Mouse (Mus musculus) liver, embryonic 12.5 days (tissue): Measurements from ENCODE around the gene Gm21905. TPM values are rescaled to one million over a fixed set of nuclear protein-coding genes. Genes with fewer than 3 reads are reported as not detected.

Experiments
- ATAC-seq: fragments of 200-750 bp; cut with Nextera tagmentation; 2 replicates; pipeline ENCODE4 v1.8.0; 2017; ENCODE audit warnings: moderate number of reproducible peaks, mild to moderate bottlenecking, moderate library complexity
- H3K27ac ChIP-seq: fragments of 300-500 bp; sonication (generic); 2 replicates; pipeline ENCODE4 v1.5.1; 2016; ENCODE audit warnings: mild to moderate bottlenecking
- H3K27me3 ChIP-seq: fragments of 300-500 bp; sonication (generic); replicated peaks from 2 replicates; pipeline ENCODE4 v1.6.1; 2016; ENCODE audit warnings: mild to moderate bottlenecking, moderate library complexity
- H3K36me3 ChIP-seq: fragments of 300-500 bp; sonication (generic); 2 replicates; pipeline ENCODE4 v1.6.1; 2016; ENCODE audit warnings: mild to moderate bottlenecking, moderate library complexity
- H3K4me1 ChIP-seq: fragments of 300-500 bp; sonication (generic); 2 replicates; pipeline ENCODE4 v1.6.1; 2016
- H3K4me2 ChIP-seq: fragments of 300-500 bp; sonication (generic); 2 replicates; pipeline ENCODE4 v1.6.1; 2016; ENCODE audit warnings: mild to moderate bottlenecking, moderate library complexity
- H3K4me3 ChIP-seq: fragments of 300-500 bp; sonication (generic); 2 replicates; pipeline ENCODE4 v1.5.1; 2016; ENCODE audit warnings: mild to moderate bottlenecking, moderate library complexity
- H3K9ac ChIP-seq: fragments of 300-500 bp; sonication (generic); 2 replicates; pipeline ENCODE4 v1.6.1; 2016; ENCODE audit warnings: mild to moderate bottlenecking, moderate library complexity
- H3K9me3 ChIP-seq: fragments of 300-500 bp; sonication (generic); replicated peaks from 2 replicates; pipeline ENCODE4 v1.6.1; 2016; ENCODE audit warnings: mild to moderate bottlenecking, moderate library complexity
- whole genome bisulfite sequencing: fragments of 180-500 bp; shearing (Covaris S2); methylation state at CpG from one replicate; pipeline ENCODE4 v1.1.7; 2016; ENCODE audit not compliant: insufficient replicate concordance; 5-methylcytosine and 5-hydroxymethylcytosine counted together
- polyA plus RNA-seq: library from polyadenylated mRNA; unstranded; fragments of >200 nt; fragmentation: Nextera tagmentation; extraction: Ambion mirVana; gene quantifications from 2 replicates; pipeline ENCODE4 v1.2.1, GENCODE M21; 2016

Gm21905 gene
- not detected in 2 replicates for polyA plus RNA-seq

DNA sequence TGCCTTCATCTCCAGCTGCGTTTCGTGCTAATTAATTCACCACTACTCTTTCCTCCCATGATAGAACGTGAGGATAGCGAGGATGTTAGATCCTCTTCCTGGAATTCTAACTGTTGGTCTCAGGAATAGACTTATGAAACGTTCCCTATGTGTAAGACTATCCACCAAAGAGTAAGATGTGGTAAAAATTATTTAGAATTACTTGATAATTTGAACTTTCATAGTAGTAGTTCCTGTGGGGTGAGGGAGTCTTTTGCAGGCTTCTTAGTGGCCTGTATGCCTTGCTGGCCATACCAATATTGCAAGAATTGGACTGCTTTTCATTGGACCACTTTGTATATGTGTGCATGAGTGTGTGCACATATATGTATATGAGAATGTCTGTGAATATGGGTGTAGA, at the start of gene Gm21905:
Gm21905 (minus strand) TSS at position 101 of the 400 bp plus-strand sequence.
- no peak within 1 kb of the TSS for H3K4me3 ChIP-seq
- H3K27ac ChIP-seq = no peak within 1 kb of the TSS
- H3K36me3 ChIP-seq = no peaks in the 10 kb centered on the region
- no peak within 1 kb of the TSS for H3K9ac ChIP-seq
- H3K4me1 ChIP-seq = no peaks in the 10 kb centered on the region
- WGBS = 66% methylated on average over 5 of the region's 5 CpGs
- H3K9me3 ChIP-seq = no peaks in the 10 kb centered on the region
- H3K4me2 ChIP-seq = no peak within 1 kb of the TSS
- no peak for ATAC-seq
- no peaks in the 10 kb centered on the region for H3K27me3 ChIP-seq

DNA sequence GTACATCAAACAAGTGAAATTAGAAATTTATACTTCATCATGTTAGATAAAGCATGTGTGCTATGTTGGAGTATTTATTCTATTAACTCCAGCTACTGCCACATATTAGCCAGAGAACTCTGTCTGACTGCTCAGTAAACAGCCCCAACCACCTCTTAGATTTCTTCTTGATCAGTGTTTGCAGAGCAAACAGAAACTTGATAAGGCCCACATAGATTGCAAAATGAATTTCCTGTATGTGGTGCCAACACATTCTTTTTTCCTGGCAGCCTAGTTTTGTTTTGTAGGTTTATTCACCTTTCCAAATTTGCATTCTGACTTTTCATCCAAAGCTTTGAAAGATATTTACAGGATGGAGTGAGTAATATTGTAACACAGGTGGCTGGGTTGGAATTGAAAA, 44.2 kb upstream of the Gm21905 start:
- Histone ChIP-seq H3K9me3 (no peaks in the 10 kb centered on the region), H3K4me3 (no peak overlapping the region), H3K4me2 (no peak overlapping the region), H3K9ac (no peak overlapping the region), H3K27me3 (no peaks in the 10 kb centered on the region), H3K27ac (no peak overlapping the region), H3K36me3 (no peaks in the 10 kb centered on the region), H3K4me1 (no peaks in the 10 kb centered on the region)
- ATAC-seq = no peak

DNA sequence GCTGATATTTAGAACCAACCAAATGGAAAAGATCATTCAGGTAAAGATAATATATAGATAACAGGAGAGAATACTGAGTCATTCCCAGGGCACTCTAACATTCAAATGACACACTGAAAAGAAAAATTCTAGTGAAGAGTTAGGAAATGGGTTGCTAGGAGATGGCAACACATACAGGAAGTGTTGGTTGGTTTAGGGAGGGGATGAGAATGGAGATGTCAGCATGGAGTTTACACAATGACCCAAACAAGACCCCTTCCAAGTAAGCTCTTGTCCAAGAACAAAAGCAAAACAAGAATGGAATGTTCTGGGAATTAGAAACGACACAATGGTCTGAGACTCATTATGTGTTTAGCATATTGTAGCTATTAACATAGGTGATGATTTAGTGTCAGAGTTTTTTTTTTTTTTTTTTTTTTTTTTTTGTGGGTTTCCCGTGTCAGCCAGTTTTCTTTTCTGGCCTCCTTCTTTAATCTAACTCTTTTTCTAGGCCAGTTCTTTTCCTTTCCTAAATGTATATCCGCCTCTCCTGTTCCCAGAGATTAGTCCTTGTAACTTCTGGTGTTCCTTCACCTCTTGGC, 35.8 kb upstream of the Gm21905 start:
- no peak overlapping the region for H3K9ac ChIP-seq
- no peaks in the 10 kb centered on the region for H3K9me3 ChIP-seq
- no peaks in the 10 kb centered on the region for H3K36me3 ChIP-seq
- no peaks in the 10 kb centered on the region for H3K27me3 ChIP-seq
- WGBS = 48% methylated on average over 3 of the region's 3 CpGs
- no peaks in the 10 kb centered on the region for H3K4me1 ChIP-seq
- no peak for ATAC-seq
- H3K4me3 ChIP-seq = no peak overlapping the region
- no peak overlapping the region for H3K4me2 ChIP-seq
- no peak overlapping the region for H3K27ac ChIP-seq

DNA sequence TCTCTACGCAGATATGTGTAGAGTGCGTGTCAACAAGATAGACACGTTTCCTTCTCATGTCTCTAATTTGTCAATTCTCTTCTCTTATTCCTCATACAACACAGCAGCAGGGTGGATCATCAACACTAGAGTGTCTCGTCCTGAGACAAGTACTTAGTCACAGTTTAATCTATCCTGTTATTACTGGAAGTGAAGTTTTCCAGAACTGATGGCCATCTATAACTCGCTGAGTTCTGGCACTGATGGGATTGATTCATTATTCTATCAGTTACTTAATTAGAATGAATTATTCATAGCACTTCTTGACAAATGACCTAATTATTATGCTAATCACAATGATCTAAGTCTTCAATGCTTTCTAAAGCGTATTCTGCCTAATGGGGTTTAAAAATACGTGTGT, 23.3 kb upstream of the Gm21905 start:
- 68% methylated on average over 7 of the region's 7 CpGs for WGBS
- no peak overlapping the region for H3K27ac ChIP-seq
- no peaks in the 10 kb centered on the region for H3K4me1 ChIP-seq
- no peak overlapping the region for H3K4me3 ChIP-seq
- no peak overlapping the region for H3K4me2 ChIP-seq
- H3K9me3 ChIP-seq = no peaks in the 10 kb centered on the region
- ATAC-seq = no peak
- no peaks in the 10 kb centered on the region for H3K36me3 ChIP-seq
- no peak overlapping the region for H3K9ac ChIP-seq
- no peaks in the 10 kb centered on the region for H3K27me3 ChIP-seq

DNA sequence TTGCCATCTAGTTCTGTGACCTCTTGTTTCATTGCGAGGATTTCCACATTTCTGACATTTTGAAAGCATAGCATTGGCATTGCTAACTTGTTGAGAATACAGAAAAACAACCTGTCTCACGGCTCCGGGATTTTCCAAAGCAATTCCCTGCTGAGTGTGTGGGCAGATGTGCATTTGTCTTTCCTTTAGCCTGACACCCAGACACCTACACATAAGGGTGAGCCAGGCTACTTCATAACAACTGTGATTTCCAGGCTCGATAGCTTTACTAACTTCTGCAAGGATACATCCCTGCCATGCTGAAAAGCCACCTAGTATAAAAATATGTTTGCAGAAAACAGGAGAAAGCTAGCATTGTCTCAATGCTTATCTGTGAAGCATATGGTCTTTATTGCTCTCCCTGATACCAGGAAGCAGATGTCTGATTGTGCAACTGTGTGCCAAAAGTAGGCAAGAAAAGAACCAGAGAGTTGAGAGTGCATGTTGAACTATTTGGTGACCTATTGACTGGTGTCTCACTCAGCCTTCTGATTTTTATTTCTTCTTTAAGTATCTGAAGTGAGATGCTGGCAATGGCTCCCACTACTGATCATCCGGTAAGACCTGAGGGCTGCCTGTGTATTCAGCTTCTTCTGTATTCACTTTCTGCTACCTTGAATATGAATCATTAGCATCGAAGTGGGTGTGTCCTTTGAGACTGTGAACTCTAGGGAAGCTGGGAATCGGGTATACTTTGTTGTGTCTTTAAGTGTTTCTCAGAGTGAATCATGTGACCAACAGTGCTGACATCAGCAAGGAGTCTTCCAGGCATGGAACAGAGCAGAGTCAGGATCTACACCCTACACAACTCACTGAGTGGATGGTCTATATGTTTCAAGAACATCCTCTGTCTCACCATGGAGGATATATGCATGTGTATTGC, 15.7 kb upstream of the Gm21905 start:
- no peaks in the 10 kb centered on the region for H3K36me3 ChIP-seq
- no peak overlapping the region for H3K4me3 ChIP-seq
- no peaks in the 10 kb centered on the region for H3K4me1 ChIP-seq
- H3K9me3 ChIP-seq = no peaks in the 10 kb centered on the region
- ATAC-seq = no peak
- no peak overlapping the region for H3K9ac ChIP-seq
- H3K27me3 ChIP-seq = no peaks in the 10 kb centered on the region
- WGBS = 62% methylated on average over 7 of the region's 7 CpGs
- no peak overlapping the region for H3K4me2 ChIP-seq
- no peak overlapping the region for H3K27ac ChIP-seq

DNA sequence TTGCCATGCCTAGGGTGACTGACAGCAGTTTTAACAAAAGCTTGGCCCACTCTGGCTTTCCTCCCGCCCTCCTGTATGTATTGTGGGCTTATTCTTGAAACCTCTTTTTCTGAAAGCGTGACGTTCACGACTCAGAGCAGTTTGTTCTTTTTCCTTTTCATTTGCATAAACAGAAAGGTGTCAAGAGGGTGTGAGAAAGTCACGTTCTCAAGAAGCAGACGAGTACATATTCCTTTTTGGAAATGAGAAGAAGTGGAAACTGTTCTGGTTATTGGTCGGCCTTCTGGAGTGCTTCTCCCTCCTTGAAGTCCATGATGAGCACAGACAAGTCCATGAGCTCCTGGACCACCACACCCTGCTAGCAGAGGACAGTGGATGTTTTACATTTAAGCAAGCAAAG, 9.3 kb upstream of the Gm21905 start:
- Histone ChIP-seq H3K9ac (no peak overlapping the region), H3K27me3 (no peaks in the 10 kb centered on the region), H3K4me3 (no peak overlapping the region), H3K4me1 (no peaks in the 10 kb centered on the region), H3K9me3 (no peaks in the 10 kb centered on the region), H3K4me2 (no peak overlapping the region), H3K27ac (no peak overlapping the region), H3K36me3 (no peaks in the 10 kb centered on the region)
- 75% methylated on average over 7 of the region's 7 CpGs for WGBS
- ATAC-seq = no peak

- 56% methylated on average over 4 of the region's 4 CpGs for WGBS
- Histone ChIP-seq H3K9me3 (no peaks in the 10 kb centered on the region), H3K27me3 (no peaks in the 10 kb centered on the region), H3K9ac (no peak overlapping the region), H3K27ac (no peak overlapping the region), H3K4me2 (no peak overlapping the region), H3K4me3 (no peak overlapping the region), H3K4me1 (no peaks in the 10 kb centered on the region), H3K36me3 (no peaks in the 10 kb centered on the region)
- ATAC-seq = no peak
Measured at GRCm38 (mm10) chr5:67954097-67954496, 7.9 kb upstream of the Gm21905 start.

DNA sequence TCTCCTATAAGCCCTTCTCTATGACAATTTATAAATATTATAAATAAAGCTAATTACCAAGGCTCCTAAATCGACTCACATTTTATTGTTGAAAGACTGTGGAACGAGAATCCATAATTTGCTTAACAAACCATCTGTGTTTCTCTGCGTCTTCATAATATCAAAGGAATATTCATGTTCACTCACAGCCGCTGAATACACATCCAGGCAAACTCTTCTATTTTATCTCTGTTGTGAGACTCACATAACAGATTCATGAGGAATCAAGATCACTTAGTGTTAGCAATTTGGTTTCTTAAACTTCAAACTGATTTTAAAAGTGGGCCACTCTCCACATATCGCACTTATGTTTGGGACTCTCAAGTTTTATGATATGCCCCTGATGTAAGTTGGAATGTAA, 1.9 kb upstream of the Gm21905 start:
- no peak overlapping the region for H3K9ac ChIP-seq
- no peaks in the 10 kb centered on the region for H3K4me1 ChIP-seq
- H3K27ac ChIP-seq = no peak overlapping the region
- 73% methylated on average over 5 of the region's 5 CpGs for WGBS
- no peak overlapping the region for H3K4me3 ChIP-seq
- H3K4me2 ChIP-seq = no peak overlapping the region
- H3K9me3 ChIP-seq = no peaks in the 10 kb centered on the region
- no peak for ATAC-seq
- H3K36me3 ChIP-seq = no peaks in the 10 kb centered on the region
- no peaks in the 10 kb centered on the region for H3K27me3 ChIP-seq

DNA sequence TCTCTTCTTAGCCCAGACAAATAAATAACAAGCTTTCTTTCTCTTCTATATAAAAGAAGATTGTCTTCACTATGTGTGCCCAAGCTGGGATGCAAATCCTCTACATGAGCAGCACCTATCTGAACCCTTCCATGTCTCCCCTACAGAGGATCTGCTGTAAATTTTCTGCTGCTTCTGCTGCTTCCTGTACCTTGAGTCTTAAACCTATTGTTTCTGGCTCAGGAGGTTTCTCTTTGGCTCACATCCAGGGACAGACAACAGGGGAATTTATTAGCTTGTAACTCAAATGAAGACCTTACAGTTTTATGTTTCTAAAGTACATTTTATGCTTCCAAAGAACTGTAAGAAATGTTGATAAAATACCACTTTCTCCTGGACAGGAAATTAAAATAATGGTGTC, 785 bp upstream of the Gm21905 start:
- H3K27me3 ChIP-seq = no peaks in the 10 kb centered on the region
- no peaks in the 10 kb centered on the region for H3K9me3 ChIP-seq
- H3K9ac ChIP-seq = no peak overlapping the region
- H3K4me3 ChIP-seq = no peak overlapping the region
- ATAC-seq = no peak
- no peak overlapping the region for H3K27ac ChIP-seq
- no peaks in the 10 kb centered on the region for H3K4me1 ChIP-seq
- H3K4me2 ChIP-seq = no peak overlapping the region
- no peaks in the 10 kb centered on the region for H3K36me3 ChIP-seq

GRCm38 (mm10) chr5:67944074-67944785, 2.0 kb downstream of the Gm21905 start:
- Histone ChIP-seq H3K4me1 (no peaks in the 10 kb centered on the region), H3K27ac (no peak overlapping the region), H3K36me3 (no peaks in the 10 kb centered on the region), H3K9me3 (no peaks in the 10 kb centered on the region), H3K27me3 (no peaks in the 10 kb centered on the region), H3K4me2 (no peak overlapping the region), H3K4me3 (no peak overlapping the region), H3K9ac (no peak overlapping the region)
- ATAC-seq = no peak
- 70% methylated on average over 1 of the region's 1 CpGs for WGBS

- no peaks in the 10 kb centered on the region for H3K27me3 ChIP-seq
- ATAC-seq = no peak
- no peaks in the 10 kb centered on the region for H3K36me3 ChIP-seq
- H3K4me1 ChIP-seq = no peaks in the 10 kb centered on the region
- H3K4me3 ChIP-seq = no peak overlapping the region
- H3K4me2 ChIP-seq = no peak overlapping the region
- H3K27ac ChIP-seq = no peak overlapping the region
- 12% methylated on average over 2 of the region's 2 CpGs for WGBS
- H3K9ac ChIP-seq = no peak overlapping the region
- no peaks in the 10 kb centered on the region for H3K9me3 ChIP-seq
Measured at GRCm38 (mm10) chr5:67943199-67943598, 3.0 kb downstream of the Gm21905 start.

- ATAC-seq = no peak
- no peaks in the 10 kb centered on the region for H3K27me3 ChIP-seq
- no peak within 1 kb of the TSS for H3K9ac ChIP-seq
- H3K36me3 ChIP-seq = no peaks in the 10 kb centered on the region
- H3K9me3 ChIP-seq = no peaks in the 10 kb centered on the region
- no peak within 1 kb of the TSS for H3K4me2 ChIP-seq
- 83% methylated on average over 2 of the region's 2 CpGs for WGBS
- no peaks in the 10 kb centered on the region for H3K4me1 ChIP-seq
- H3K27ac ChIP-seq = no peak within 1 kb of the TSS
- H3K4me3 ChIP-seq = no peak within 1 kb of the TSS
Measured at GRCm38 (mm10) chr5:67941369-67941768, 4.9 kb downstream of the Gm21905 start, which contains the start of gene Gm5108. TSS of gene Gm5108 (plus strand) at chr5:67941669.
